In the genomic region with DNA sequence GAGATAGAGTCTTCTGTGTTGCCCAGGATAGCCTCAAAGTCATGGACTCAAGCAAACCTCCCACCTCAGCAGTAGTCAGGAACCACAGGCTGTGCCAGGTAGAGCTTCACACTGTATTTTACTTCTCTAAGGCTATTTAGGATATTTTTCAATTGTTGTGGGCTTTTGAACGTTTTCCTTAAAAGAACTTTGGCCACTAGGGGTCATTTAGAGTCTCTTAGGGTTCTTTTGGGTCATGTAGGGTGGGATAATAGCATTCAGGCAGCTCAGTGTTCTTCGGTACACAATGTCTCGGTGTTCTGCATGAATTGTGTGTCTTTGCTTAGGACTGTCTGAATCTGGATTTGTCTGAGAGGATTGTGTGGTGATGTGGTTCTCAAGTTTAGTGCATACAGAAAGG, we compare ENCODE assay signal across 19 mouse cellular contexts. TPM values are rescaled to one million over a fixed set of nuclear protein-coding genes. Genes with fewer than 3 reads are reported as not detected.
DNase-seq lines count a peak whose midpoint lies in the region; ATAC-seq and TF ChIP-seq lines count a peak whose summit lies in the region.
"Had no signal": no experiment of that assay in that cellular context is flagged by ENCODE, and none has a peak within 500 bp of the region (broad histone marks: within the 10 kb centered on the region; RNA-seq: fewer than 3 reads in every experiment).

No protein-coding gene starts in this region.

- H3K9ac ChIP-seq in lung, embryonic 14.5 days: no peak overlapping the region
- H3K9ac ChIP-seq: hindbrain, embryonic 15.5 days; liver, embryonic 12.5 days had no signal

- no peaks in the 10 kb centered on the region for H3K9me3 ChIP-seq in lung, embryonic 14.5 days (ENCODE audit: low read depth, low read length)
- H3K9me3 ChIP-seq: hindbrain, embryonic 15.5 days; liver, embryonic 12.5 days had no signal

- TF ChIP-seq CTCF in lung, embryonic 14.5 days (IDR thresholded peaks at IDR 0.05; ENCODE audit: low read depth): peak; percentile 36

- no peak for ATAC-seq in lung, embryonic 14.5 days (ENCODE audit: insufficient read depth)
- ATAC-seq: CD4-positive, CD25-positive, alpha-beta regulatory T cell, adult 4 months; liver, embryonic 12.5 days; Patski had no signal

- no peaks in the 10 kb centered on the region for H3K4me1 ChIP-seq in lung, embryonic 14.5 days (ENCODE audit: insufficient read depth)
- H3K4me1 ChIP-seq: liver, embryonic 12.5 days had no signal

- H3K36me3 ChIP-seq in lung, embryonic 14.5 days (ENCODE audit: insufficient read depth): no peaks in the 10 kb centered on the region
- H3K36me3 ChIP-seq: hindbrain, embryonic 15.5 days; liver, embryonic 12.5 days had no signal

- H3K4me2 ChIP-seq in lung, embryonic 14.5 days: no peak overlapping the region
- H3K4me2 ChIP-seq: hindbrain, embryonic 15.5 days; liver, embryonic 12.5 days had no signal

- no peak overlapping the region for H3K4me3 ChIP-seq in lung, embryonic 14.5 days (ENCODE audit: low read depth, low read length)
- H3K4me3 ChIP-seq: hindbrain, embryonic 15.5 days; liver, embryonic 12.5 days had no signal

- DNase-seq in heart, adult 11 months: peak; percentile 72
- no peak for DNase-seq in heart, postnatal 10 days
- peak; percentile 44 for DNase-seq in lung, embryonic 14.5 days
- no peak for DNase-seq in lung, adult 18-20 months
- DNase-seq in 416B (ENCODE audit: low read depth): peak; percentile 50
- DNase-seq in induced T-regulatory cell, adult 2 months (ENCODE audit: low read depth): peak; percentile 37
- no peak for DNase-seq in B cell, adult 2 months
- DNase-seq: adrenal gland, adult 8-10 months; layer of hippocampus, adult 9-11 months; retina, postnatal 1 day; spleen, adult 18-20 months; thymus, postnatal 25 days had no signal

- H3K27me3 ChIP-seq in lung, embryonic 14.5 days (ENCODE audit: insufficient read depth, low read length): no peaks in the 10 kb centered on the region
- H3K27me3 ChIP-seq: hindbrain, embryonic 15.5 days; liver, embryonic 12.5 days; Patski had no signal

- WGBS in lung, embryonic 14.5 days: 48% methylated on average over 3 of the region's 3 CpGs

- intact Hi-C loops in heart, postnatal 10 days (cut with DNase I): no loop called here

- H3K27ac ChIP-seq in lung, embryonic 14.5 days (ENCODE audit: low read depth): no peak overlapping the region
- H3K27ac ChIP-seq: hindbrain, embryonic 15.5 days; liver, embryonic 12.5 days had no signal

RNA-seq across cellular contexts. Expression of gene Prnd, which starts 37.3 kb away (rescaled TPM):
- total RNA-seq in heart, postnatal 10 days (2021): 10 to 100 TPM; 16.1 to 26.7 TPM
- polyA plus RNA-seq in lung, embryonic 14.5 days (2014; fragmentation: Nextera tagmentation; extraction: Ambion mirVana): 55.8 and 57.3 TPM in 2 replicates
- total RNA-seq: left cerebral cortex, postnatal 25 days; megakaryocyte progenitor cell, adult 5-6 weeks; monocyte, adult 5-6 weeks had no signal

RNA-seq across cellular contexts. Expression of gene Rassf2, which starts 42.1 kb away (rescaled TPM):
- 10 to 100 TPM; 16.2 TPM for total RNA-seq in heart, postnatal 10 days (2021)
- 15.8 and 15.9 TPM in 2 replicates for polyA plus RNA-seq in lung, embryonic 14.5 days (2014; fragmentation: Nextera tagmentation; extraction: Ambion mirVana)

Comparison
In these comparisons a context has a peak if more than half of its experiments do, and no peak if none do; other contexts are left out.
1. DNase-seq: peak in heart, adult 11 months (single experiment), lung, embryonic 14.5 days (single experiment), 416B (single experiment) and induced T-regulatory cell, adult 2 months (single experiment); none in heart, postnatal 10 days (0 of 2), lung, adult 18-20 months (0 of 2) and B cell, adult 2 months (0 of 2).